Mouse (Mus musculus): ENCODE data around the gene Kcnh4. TPM values are rescaled to one million over a fixed set of nuclear protein-coding genes. Genes with fewer than 3 reads are reported as not detected.

The Kcnh4 gene
- total RNA-seq, 2 experiments from 2014 or later, result 11.2 to 12.4 TPM

DNA sequence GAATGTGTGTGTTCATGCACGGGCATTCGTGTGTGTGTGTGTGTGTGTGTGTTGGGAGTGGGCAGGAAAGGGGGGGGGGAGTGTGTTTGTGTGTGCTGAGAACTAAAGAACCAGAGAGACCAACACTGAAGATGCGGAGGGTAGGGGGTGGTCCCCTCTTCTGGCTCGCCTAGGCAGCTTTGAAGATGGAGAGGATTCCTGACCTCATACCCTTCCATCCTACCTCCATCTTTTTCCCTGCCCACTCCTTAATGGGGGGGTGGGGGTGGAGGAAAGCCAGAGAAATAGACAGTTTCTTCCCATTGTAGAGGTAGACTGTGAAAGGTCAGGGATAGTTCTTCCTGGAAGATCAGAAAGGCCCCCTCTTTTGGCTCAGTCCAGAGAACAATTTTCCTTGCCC, 46.6 kb downstream of the Kcnh4 start:
- intact Hi-C loops (cut with DNase I), result loop anchor here (5.0 kb wide), 1 partner anchor 244 kb away; no protein-coding TSS in a partner anchor
- no peak for DNase-seq

DNA sequence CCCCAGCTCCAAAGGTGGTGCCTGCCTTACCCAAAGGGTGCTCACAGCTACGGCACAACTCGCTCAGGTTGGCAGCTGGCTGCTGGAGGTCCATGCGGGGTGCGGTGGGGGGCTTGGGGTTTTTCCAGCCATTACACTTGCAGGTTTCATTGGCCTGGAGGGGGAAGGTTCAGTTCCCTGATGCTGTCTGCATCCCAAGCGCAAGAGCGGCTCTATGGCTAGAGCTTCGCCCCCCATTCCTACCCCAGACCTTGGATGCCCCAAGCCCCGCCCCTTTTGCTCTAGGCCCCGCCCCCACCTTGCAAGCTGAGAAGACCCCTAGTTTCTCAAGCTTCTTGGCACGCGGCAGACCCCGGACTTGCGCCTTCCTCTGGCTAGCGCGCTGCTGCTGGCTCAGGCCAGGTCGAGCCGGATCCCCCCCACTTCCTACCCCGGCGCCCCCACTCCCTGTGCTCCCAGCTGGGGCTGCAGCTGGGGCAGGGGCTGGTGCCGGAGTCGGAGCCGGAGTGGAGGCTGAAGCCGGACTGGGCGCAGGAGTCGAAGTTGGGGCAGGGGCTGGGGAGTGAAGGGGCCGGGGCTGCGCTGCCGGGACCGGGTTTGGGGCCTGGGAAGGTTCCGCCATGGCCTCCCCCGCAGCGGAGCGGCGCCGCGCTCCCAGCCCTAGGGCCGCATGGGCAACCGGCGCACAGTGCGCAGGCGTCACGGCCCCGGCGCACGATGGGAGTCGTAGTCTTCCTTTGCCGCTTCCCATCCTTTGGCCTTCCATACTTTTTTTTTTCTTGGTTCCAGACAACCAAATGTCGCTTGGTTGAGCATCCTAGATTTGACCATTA, 47.7 kb downstream of the Kcnh4 start, which contains the start of gene Kat2a:
Gene Kat2a, minus strand, starts transcription at position 683 of the 833 bp plus-strand sequence.
- intact Hi-C loops (cut with DNase I), result loop anchor here (5.0 kb wide), 1 partner anchor 245 kb away; no protein-coding TSS in a partner anchor
- DNase-seq, result peak; percentile 87

DNA sequence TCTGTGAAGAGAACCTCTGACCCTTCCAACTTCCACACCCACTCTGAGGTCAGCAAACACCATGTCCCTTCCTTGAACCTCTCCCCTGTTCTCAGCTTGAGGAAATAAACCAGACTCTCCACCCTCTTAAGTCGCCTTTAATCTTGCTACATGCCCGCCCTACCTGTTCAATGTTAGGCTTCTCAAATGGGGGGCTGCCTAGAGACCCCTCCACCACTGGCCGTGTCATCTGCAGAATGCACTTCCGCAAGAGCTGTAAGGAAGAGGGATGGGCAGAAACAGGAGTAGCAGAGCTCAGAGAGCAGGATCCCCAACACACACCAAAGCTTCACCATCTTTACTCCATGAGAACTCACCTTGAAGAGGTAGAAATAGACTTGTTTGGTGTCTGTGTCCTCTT, 48.8 kb downstream of the Kcnh4 start:
- intact Hi-C loops (cut with DNase I), result loop anchor here (5.0 kb wide), 1 partner anchor 246 kb away; no protein-coding TSS in a partner anchor
- no peak for DNase-seq

DNA sequence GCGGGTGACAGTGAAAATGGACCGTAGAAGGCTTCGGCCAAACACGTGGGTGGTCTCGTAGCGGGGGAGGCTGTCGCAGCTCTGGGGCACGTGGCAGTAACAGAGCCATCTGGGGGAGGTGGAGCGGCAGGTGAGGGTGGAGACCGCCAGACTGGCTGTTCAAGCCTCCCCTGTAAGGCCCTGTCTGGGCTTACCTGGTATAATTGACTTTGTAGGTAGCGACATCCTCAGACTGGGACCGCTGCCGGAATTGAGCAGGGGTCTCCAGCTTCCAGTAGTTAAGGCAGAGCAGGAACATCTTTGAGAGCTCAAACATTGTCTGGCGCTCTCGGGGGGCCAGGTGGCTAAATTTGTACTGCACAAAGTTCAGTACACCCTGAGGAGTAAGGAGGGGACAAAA, 49.2 kb downstream of the Kcnh4 start:
- no peak for DNase-seq
- intact Hi-C loops (cut with DNase I), result loop anchor here (5.0 kb wide), 1 partner anchor 247 kb away; no protein-coding TSS in a partner anchor

DNA sequence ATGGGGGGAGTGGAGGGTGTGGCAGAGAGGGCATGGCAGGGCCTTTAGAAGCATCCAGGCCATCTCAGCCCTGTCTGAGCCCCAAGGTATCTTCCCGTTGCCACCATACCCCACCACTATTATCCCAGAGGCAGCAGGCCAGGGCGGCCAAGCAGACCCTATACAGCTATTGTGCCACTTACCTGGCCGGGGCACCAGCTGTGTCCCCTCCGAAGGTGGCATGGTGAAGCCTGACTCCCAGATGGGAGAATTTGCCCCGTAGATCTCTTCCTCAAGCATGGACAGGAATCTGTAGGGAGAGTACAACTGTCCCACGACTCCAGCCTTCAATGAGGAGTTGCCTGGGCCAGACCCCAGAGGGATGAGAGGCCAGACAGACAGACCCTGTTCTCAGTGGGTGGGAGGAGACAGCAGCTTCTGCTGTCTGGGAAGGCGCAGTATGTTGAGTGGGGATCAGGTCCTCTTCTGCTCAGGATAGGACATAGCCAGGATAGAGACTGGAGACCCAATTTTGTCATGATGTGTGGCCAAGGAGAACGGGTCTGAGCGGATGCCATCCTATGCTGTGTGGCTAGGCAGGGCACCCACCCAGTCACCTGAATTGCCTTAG, 50.4 kb downstream of the Kcnh4 start:
- no peak for DNase-seq
- intact Hi-C loops (cut with DNase I), result no loop called here

DNA sequence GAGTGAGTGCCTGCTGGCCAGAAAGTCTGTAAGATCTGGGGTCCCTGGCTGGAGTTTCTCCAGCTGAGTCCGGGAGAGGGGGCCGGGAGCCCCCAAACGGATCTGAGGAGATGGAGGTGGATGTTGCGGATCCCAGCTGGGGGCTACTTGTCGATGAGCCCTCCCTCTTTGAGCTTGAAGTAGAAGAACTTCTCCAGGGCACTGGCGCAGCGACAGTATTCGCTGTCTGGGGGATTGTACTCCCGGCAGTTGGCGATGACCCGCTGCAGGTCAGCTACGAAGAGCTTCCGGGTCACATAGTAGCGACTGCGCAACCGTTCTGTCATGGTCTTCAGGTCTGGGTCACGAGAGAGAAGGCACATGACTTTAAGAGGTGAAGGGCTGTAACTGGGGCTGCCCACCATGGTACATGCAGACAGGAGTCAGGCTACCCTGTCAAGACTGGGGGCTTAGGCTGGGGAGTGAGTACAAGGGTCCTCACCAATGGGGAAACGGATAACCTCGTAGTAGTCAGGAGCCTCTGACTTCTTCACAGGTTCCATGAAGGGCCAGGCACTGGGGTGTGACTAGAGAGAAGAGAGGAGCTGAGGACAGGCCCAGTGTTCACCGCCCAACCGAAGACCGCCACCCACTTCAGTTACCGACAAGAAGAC, 54.5 kb downstream of the Kcnh4 start:
- intact Hi-C loops (cut with DNase I), result no loop called here
- DNase-seq, result no peak

DNA sequence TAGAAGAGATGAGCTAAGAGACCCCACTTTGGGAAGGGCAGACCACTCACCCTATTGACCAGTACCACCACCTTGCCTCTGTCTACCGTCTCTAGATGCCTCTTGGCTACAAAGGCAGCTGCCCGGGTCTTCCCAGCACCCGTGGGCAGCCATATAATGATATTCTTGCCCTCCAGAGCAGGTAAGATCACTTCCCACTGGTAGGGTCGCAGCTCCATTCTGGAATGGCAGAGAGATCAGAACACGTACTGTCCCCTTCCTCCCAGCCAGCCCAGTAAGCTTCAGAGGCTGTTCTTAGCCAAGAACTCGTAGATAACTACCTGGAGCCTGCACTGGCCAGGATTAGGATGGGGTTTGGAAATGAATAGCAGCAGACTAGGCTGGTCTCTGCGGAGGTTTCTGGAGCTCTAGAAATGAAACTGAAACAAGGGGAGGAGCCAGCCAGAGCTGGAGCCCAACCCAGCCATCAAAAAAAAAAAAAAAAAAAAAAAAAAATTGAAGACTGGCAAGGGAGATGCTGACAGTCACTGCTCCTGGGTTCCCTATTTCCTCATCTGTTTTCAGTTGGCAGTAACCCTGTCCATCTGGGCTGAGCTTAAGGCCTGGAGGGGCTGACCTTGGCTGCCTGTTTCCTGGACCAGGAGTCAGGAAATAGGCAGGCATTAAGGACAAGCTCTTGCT, 55.8 kb downstream of the Kcnh4 start, which contains the start of gene Dhx58:
Gene Dhx58, minus strand, starts transcription at position 421 of the 681 bp plus-strand sequence.
- no peak for DNase-seq
- intact Hi-C loops (cut with DNase I), result loop anchor here (2.0 to 5.0 kb wide), 2 partner anchors 77 to 133 kb away; no protein-coding TSS in a partner anchor

DNA sequence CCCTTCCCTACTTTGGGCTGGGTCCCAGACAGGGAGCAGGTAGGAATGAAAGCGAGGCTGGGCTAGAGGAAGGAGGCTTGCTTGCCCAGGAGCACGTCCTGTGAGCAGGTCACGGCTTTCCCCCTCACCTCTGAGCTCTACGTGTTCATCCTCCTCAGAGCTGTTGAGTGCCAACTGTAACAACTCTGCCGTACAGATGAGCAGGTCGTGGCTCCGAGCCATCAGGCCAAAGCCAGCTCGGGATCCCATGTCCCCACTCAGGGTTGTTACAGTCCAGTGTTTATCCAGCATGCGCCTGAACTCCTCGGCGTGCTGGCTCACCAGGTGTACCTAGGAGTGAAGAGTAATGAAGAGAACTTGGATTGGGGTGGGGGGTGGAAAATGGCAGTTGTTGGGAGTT, 56.4 kb downstream of the Kcnh4 start:
- DNase-seq, result no peak
- intact Hi-C loops (cut with DNase I), result loop anchor here (2.0 to 5.0 kb wide), 2 partner anchors 76 to 133 kb away; no protein-coding TSS in a partner anchor

DNA sequence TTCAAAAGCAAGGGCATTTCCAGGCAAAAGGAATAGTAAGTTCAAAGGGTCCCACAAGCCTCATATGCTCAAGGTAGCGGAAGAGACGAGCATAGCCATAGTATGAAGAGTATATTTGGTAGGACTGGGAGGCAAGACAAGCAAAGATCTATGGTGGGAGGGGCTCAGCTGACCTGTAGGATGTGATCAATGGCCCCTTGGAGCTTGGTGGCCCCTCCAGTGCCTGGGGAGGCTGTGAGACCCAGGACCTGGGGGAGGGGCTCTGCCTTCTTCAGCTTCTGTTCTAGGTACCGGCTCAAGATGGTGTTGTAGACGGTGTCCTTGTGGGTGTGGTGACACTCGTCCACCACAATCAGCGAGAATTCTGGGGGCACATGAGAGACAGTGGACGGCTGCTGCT, 56.8 kb downstream of the Kcnh4 start:
- DNase-seq, result no peak
- intact Hi-C loops (cut with DNase I), result loop anchor here (2.0 to 5.0 kb wide), 2 partner anchors 76 to 132 kb away; no protein-coding TSS in a partner anchor

DNA sequence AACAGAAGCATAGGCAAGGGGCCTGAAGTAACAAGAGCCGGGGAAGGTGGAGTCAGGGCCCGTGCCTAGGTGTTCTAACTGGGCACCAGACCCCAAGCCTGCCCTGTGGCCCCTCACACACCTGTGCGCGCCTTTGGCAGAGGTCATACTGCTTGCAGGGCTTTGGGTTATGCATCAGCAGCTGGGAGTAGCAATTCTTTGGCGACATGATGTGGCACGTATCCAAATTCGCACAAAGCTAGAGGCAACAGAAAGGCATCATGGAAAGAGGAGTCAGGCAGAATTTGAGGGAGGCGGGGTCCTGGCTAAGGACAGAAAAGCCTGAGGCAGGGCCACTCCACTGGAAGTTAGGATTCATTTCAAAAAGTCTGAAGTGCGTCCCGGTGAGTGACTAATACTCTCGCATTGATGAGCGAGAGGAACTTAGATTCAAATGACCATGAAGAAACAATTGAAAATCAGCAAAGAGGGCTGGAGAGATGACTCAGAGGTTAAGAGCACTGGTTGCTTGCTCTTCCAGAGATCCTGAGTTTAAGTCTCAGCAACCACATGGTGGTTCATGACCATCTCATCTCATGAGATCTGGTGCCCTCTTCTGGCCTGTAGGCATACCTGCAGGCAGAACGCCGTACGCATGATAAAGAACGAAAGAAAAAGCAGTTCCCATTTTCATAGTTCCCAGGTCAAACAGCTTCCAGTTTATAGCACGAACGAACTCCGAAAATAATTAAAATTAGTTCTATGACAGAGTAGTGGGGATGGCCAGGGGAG, 57.5 kb downstream of the Kcnh4 start:
- DNase-seq, result peak; percentile 57
- intact Hi-C loops (cut with DNase I), result loop anchor here (2.0 to 5.0 kb wide), 2 partner anchors 75 to 131 kb away; no protein-coding TSS in a partner anchor

DNA sequence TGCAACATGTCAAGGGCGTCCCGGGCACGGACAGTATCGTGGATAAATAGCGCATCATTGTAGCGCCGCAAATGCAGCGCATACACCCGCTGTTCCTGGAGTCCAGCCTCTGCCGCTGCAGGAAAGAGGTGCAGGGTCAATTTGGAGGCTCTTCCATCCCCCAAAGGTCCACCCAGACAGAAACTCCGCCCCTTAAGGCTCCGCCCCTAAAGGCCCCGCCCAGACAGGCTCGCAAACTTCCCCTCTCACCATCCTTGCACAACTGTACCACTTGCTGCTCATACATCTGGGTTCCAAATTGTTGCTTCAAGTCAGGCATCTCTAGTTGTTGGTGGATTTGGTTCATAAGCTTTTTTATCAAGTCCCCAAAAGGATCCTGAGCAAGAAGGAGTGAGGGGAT, 58.4 kb downstream of the Kcnh4 start:
- DNase-seq, result no peak
- intact Hi-C loops (cut with DNase I), result loop anchor here (5.0 kb wide), 1 partner anchor 74 kb away; no protein-coding TSS in a partner anchor

DNA sequence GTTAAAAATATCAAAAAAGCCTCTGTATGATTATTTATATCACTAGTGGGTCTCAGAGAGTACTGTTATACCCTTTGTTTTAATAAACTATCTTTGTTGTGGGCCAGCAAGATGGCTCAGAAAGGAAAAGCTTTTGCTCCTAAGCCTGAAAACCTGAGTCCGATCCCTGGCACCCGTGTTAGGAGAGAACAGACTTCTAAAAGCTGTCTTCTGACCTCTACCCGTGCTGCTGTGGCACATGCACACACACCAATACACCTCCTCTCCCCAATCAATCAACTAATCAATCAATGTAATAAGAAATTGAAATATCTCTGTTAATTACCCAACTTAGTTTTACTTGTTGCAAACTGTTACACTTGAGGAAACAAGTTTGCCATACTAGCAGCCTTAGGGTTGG, 59.0 kb downstream of the Kcnh4 start:
- no peak for DNase-seq
- intact Hi-C loops (cut with DNase I), result loop anchor here (5.0 kb wide), 1 partner anchor 73 kb away; no protein-coding TSS in a partner anchor

DNA sequence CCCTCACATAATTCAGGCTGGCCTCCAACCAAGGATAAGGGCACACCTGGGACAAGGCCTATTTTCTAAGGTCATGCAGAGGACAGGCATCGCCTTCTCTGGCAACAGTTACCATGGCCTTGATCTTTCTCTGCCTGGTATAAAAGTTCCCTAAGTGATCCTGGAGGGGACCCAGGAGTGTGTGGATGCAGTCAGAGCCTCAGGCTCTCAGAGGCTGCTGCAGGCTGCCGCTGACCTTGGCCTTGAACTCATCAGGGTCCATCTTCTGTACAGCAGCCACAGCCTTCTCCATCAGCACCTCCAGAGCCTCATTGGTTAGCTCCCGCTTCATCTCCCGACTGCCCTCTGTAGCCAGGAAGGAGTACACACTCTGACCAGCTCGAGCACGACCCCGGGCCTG, 61.8 kb downstream of the Kcnh4 start:
- intact Hi-C loops (cut with DNase I), result no loop called here
- no peak for DNase-seq

DNA sequence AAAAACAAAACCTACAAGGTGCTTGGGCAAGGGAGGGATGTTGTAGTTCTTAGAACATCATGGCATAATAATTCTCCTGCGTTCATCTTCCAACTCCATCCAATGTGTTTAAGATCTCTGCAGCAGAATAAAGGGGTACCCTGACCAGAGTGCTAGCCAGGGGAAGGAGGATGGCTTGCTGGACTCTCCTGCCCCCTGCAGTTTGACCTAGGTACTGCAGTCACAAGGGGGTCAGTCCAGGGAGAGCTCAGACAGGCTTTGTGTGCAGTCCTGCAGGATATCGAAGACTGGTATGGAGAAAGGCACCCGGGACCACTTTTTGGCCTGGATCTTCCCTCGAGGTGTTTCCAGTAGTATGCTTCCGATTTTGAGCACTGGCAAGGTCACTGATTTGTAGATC, 64.8 kb downstream of the Kcnh4 start:
- DNase-seq, result peak; percentile 90
- intact Hi-C loops (cut with DNase I), result loop anchor here (5.0 kb wide), 1 partner anchor 53 kb away; no protein-coding TSS in a partner anchor

DNA sequence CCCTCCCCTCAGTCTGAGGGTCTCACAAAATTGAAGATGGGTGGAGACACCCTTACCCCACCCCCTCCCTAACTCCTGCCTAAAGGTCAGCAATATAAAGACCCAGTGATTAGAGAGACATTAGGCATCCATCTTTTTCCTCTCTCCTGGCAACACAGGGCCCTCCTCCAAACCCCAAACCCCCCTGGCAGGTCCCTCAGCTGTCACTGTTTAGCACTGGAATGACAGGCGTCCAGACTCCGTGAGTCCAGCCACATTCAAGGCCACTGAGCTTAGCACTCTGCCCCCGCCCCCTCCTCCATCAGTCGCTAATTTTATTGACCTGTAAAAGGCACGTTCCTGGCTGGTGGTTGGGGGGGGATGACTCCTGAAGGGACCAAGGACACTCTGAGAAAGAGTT, 66.6 kb downstream of the Kcnh4 start:
- intact Hi-C loops (cut with DNase I), result loop anchor here (5.0 kb wide), 1 partner anchor 51 kb away; no protein-coding TSS in a partner anchor
- no peak for DNase-seq

DNA sequence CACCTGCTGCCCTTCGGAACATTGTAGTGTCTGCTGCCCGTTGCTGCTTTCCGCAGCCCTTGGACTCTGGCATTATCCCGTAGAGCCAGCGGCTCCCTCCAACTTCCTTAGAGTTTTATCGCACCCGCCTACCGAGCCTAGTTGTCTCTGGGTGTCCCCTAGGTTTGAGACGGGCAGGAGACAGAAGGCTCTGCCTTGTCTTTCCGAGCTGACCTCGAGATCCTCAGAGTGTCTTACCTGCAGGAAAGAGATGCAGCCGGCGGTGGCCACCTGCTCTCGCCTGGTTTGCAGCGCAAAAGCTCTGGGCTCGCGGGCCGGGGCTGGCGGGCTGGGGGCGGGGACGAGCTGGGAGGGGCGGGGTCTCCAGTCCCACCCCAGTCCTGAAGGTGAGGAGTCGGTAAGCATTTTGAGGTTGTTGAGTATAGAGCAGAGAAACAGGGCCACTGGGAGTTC, 67.6 kb downstream of the Kcnh4 start, which contains the start of gene Zfp385c:
Gene Zfp385c, minus strand, starts transcription at position 292 of the 453 bp plus-strand sequence.
- DNase-seq, result no peak
- intact Hi-C loops (cut with DNase I), result loop anchor here (5.0 kb wide), 1 partner anchor 50 kb away; no protein-coding TSS in a partner anchor

DNA sequence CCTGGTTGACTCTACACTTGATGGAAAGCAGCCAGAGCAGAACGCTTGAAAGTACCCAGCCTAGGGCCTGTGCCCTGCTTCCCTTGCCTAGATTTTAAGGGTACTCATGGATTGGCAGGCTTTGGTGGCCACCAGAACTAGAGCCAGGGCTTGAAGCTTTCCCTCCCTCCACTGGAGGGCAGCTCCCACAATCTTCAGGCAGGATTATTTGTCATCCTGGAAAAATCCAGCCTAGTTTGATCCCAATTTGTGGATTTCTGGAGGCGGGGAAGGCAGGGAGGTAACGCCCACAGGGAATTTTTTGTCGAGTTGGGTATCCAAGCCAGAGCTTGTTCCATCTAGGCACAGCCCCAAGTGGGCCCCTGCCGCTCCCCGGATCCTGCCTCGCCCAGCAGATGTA, 69.4 kb downstream of the Kcnh4 start:
- intact Hi-C loops (cut with DNase I), result loop anchor here (5.0 kb wide), 1 partner anchor 48 kb away; no protein-coding TSS in a partner anchor
- no peak for DNase-seq
